Mouse (Mus musculus): Measurements from ENCODE around the gene Anxa11.
"Not testable (repeated sequence)": the region's sequence is repeated elsewhere in the genome, so short reads cannot be mapped to it uniquely, and the experiment has no call there.

Gene Anxa11

GRCm38 (mm10) chr14:25839791-25840190 lies 2.2 kb upstream of the Anxa11 start:
- in situ Hi-C loops (cut with MboI, MseI), result no loop called here

- in situ Hi-C loops (cut with MboI, MseI), result no loop called here
These were observed 995 bp upstream of the Anxa11 start for GRCm38 (mm10) chr14:25840961-25841360.

GRCm38 (mm10) chr14:25841579-25841978 lies 377 bp upstream of the Anxa11 start:
- in situ Hi-C loops (cut with MboI, MseI), result no loop called here

- in situ Hi-C loops (cut with MboI, MseI), result no loop called here
These were observed 690 bp downstream of the Anxa11 start for GRCm38 (mm10) chr14:25842688-25843003.

- in situ Hi-C loops (cut with MboI, MseI), result no loop called here
These were observed 2.4 kb downstream of the Anxa11 start for GRCm38 (mm10) chr14:25844372-25844771.

- in situ Hi-C loops (cut with MboI, MseI), result no loop called here
These were observed 4.0 kb downstream of the Anxa11 start for GRCm38 (mm10) chr14:25845832-25846383.

- in situ Hi-C loops (cut with MboI, MseI), result no loop called here
These were observed 4.6 kb downstream of the Anxa11 start for GRCm38 (mm10) chr14:25846516-25846915.

- in situ Hi-C loops (cut with MboI, MseI), result no loop called here
These were observed 5.7 kb downstream of the Anxa11 start for GRCm38 (mm10) chr14:25847660-25848059.

GRCm38 (mm10) chr14:25848237-25848636 lies 6.3 kb downstream of the Anxa11 start:
- in situ Hi-C loops (cut with MboI, MseI), result no loop called here

GRCm38 (mm10) chr14:25848708-25849107 lies 6.8 kb downstream of the Anxa11 start:
- in situ Hi-C loops (cut with MboI, MseI), result not testable (repeated sequence)

GRCm38 (mm10) chr14:25850433-25850832 lies 8.5 kb downstream of the Anxa11 start:
- in situ Hi-C loops (cut with MboI, MseI), result loop anchor here in 1 of 2 experiments (10.0 kb wide), 1 partner anchor 376 kb away; no protein-coding TSS in a partner anchor

- in situ Hi-C loops (cut with MboI, MseI), result loop anchor here in 1 of 2 experiments (10.0 kb wide), 1 partner anchor 376 kb away; no protein-coding TSS in a partner anchor
These were observed 9.2 kb downstream of the Anxa11 start for GRCm38 (mm10) chr14:25851189-25851588.

- in situ Hi-C loops (cut with MboI, MseI), result loop anchor here in 1 of 2 experiments (10.0 kb wide), 1 partner anchor 377 kb away; no protein-coding TSS in a partner anchor
These were observed 10.2 kb downstream of the Anxa11 start for GRCm38 (mm10) chr14:25852121-25852561.

- in situ Hi-C loops (cut with MboI, MseI), result loop anchor here in 1 of 2 experiments (10.0 kb wide), 1 partner anchor 378 kb away; no protein-coding TSS in a partner anchor
These were observed 11.3 kb downstream of the Anxa11 start for GRCm38 (mm10) chr14:25853295-25853694.

GRCm38 (mm10) chr14:25853717-25854452 lies 11.9 kb downstream of the Anxa11 start:
- in situ Hi-C loops (cut with MboI, MseI), result loop anchor here in 1 of 2 experiments (10.0 kb wide), 1 partner anchor 379 kb away; no protein-coding TSS in a partner anchor

- in situ Hi-C loops (cut with MboI, MseI), result loop anchor here in 1 of 2 experiments (10.0 kb wide), 1 partner anchor 381 kb away; no protein-coding TSS in a partner anchor
These were observed 13.4 kb downstream of the Anxa11 start for GRCm38 (mm10) chr14:25855241-25855885.

GRCm38 (mm10) chr14:25857168-25857621 lies 15.2 kb downstream of the Anxa11 start:
- in situ Hi-C loops (cut with MboI, MseI), result loop anchor here in 1 of 2 experiments (10.0 kb wide), 1 partner anchor 382 kb away; no protein-coding TSS in a partner anchor

- in situ Hi-C loops (cut with MboI, MseI), result loop anchor here in 1 of 2 experiments (10.0 kb wide), 1 partner anchor 383 kb away; no protein-coding TSS in a partner anchor
These were observed 16.0 kb downstream of the Anxa11 start for GRCm38 (mm10) chr14:25857940-25858339.

GRCm38 (mm10) chr14:25861771-25862530 lies 20.0 kb downstream of the Anxa11 start:
- in situ Hi-C loops (cut with MboI, MseI), result loop anchor here in 1 of 2 experiments (10.0 kb wide), 1 partner anchor 357 kb away; no protein-coding TSS in a partner anchor

- in situ Hi-C loops (cut with MboI, MseI), result loop anchor here in 1 of 2 experiments (10.0 kb wide), 1 partner anchor 359 kb away; no protein-coding TSS in a partner anchor
These were observed 21.8 kb downstream of the Anxa11 start for GRCm38 (mm10) chr14:25863721-25864120.

GRCm38 (mm10) chr14:25865251-25865650 lies 23.3 kb downstream of the Anxa11 start:
- in situ Hi-C loops (cut with MboI, MseI), result loop anchor here in 1 of 2 experiments (10.0 kb wide), 1 partner anchor 360 kb away; no protein-coding TSS in a partner anchor

Data from T-helper 17 cell (primary cell).